Mouse (Mus musculus): Measurements from ENCODE around the gene Sult2a8. TPM values are rescaled to one million over a fixed set of nuclear protein-coding genes. Genes with fewer than 3 reads are reported as not detected.
"Not testable (repeated sequence)": the region's sequence is repeated elsewhere in the genome, so short reads cannot be mapped to it uniquely, and the experiment has no call there.

Sult2a8 gene
- total RNA-seq (2021) = not detected
- long read RNA-seq, experiment 1 = 0 reads
- long read RNA-seq, experiment 2 = 0 reads

DNA sequence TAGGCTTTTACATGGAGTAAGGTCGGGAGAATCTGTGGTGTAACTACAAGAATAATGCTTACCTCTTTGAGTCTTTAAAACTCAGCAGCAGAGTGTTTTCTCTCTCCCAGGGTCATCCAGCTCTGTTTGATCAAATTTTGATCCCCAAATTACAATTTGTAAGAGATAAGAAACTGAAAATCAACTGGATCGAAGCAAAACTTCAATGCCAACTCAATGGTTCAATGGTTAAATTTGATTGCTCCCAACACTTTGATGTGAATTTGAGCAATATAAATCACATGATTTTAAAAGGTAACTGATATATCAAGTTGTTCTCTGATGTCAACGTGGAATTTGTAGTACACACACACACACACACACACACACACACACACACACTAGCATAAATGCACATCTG, at the start of gene Sult2a8:
Sult2a8 (minus strand) TSS at position 236 of the 400 bp plus-strand sequence.
- DNase-seq (ENCODE audit: low spot score in 2 of 2) = no peak

DNA sequence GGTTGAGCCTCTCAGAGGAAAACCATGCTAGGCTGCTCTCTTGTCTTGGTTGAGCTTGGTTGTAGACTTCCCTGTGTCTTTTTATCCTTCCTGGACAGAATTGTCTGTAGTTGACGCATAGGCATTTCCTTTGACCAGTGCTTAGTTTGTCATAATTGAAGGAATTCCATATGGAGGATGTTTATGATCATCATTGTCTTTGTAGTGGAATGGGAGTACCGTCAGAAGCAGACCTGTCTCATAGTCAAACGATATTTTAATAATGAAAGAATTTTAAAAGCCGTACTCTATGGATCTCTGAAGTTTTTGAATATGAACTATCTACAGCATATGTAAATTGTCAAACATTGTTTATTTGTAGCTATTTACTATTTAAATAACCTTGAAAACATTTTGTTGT, 47.6 kb upstream of the Sult2a8 start, which contains the start of gene Sult2a7:
Sult2a7 (minus strand) TSS at position 101 of the 400 bp plus-strand sequence.
- DNase-seq (ENCODE audit: low spot score in 2 of 2) = no peak

DNA sequence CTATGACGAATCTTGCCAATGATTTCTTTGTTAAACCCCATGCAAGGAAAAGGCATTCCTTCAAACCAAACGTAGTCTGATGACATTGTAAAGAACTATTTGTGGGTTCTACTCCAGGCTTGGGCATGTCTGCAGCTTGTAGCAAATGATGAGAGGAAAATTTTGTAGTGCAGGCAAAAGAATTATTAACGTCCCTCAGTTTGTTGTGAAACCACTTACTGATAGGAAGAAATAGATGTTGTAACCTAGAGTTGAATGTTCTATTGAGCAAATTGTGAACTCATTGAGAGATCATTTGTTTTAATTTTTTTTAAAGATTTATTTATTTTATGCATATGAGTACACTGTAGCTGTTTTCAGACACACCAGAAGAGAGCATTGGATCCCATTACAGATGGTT, 46.3 kb upstream of the Sult2a8 start:
- no peak for DNase-seq (ENCODE audit: low spot score in 2 of 2)

DNA sequence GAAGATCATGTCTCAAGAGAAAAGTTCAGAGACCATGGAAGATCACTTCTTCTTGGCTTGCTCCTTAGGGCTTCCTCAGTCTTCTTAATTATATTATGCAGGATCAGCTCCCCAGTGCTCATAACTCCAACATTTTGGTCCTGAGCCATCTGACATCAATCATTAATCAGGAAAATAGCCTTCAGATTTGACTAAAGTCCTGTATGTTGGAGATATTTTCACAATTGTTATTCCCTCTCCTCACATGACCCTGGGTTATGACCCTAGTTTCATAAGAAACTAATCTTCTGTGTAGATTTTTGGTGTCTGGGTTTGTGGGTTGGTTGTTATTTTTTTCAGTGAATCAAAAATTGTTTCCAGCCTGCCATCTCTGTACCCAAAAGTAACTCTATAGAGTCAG, 7.0 kb downstream of the Sult2a8 start:
- DNase-seq (ENCODE audit: low spot score in 2 of 2) = no peak

DNA sequence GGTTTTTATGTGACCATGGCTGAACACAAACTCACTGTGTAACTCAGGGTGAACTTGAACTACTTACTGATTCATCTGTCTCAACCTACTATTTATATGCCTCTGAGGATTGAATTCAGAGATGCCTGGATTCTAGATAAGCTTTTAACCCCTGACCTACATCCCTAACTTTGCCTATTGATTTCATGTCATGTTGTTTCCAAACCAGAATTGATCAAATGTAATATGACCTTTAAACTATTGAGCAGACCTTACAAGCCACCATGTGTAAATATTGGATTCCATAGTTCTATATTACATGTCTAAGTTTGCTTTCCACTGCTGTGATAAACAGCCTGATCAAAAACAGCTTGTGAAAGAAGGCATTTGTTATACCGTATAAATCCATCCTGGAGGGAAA, 8.1 kb downstream of the Sult2a8 start:
- no peak for DNase-seq (ENCODE audit: low spot score in 2 of 2)

DNA sequence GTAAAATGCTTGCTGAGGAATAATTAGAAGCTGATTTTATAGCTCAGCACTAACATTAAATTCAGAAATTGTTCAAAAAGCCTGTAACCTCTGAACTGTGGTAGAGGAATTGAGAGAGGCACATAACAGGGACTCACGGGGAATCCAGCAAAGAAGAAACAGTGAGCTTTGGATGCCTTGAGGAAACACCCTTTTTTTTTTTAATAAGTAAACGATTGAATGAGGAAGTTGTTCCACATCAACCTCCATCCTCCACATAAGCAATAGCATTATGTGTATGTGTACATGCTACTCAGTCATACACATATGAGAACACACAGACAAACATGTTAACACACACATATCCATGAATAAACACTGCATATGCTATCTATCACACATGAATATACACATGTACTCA, 8.5 kb downstream of the Sult2a8 start:
- no peak for DNase-seq (ENCODE audit: low spot score in 2 of 2)

DNA sequence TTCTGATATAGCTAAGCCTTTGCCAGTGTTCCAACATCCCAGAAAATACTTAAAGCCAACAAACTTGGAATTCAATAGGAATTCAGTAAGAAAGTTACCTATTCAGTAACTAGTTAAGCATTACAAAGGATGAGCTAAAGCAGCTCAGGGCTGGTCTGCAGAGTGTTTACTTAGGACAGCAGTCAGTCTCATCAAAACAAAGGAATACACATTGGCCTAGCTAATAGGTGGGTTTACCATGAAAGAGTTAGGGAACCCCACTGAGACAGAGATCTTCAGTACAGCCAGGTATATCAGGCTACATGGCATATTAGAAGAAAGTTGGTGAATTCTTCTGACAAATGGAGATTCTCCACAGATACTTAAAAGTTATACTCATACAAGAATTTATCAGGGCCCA, 47.2 kb downstream of the Sult2a8 start:
- not testable (repeated sequence) for DNase-seq (ENCODE audit: low spot score in 2 of 2)

DNA sequence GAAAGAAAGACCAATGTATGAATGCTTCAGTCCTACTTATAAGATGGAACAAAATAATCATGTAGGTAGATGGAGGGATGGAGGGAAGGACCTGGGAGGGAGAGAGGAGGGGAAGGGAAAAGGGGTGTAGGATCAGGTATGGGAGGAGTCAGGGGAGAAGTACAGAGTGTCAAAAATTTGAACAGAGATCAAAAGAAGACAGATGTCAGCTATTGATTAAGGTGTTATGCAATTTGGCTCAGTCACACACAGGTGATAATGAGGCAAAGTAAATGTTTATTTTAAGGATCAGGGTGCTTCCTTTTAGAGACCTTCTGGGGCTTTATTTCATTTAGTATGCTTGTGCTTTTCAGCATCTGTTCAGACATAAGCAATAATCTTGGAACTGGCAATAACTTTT, 50.1 kb downstream of the Sult2a8 start:
- no peak for DNase-seq (ENCODE audit: low spot score in 2 of 2)

Other genes starting within 250 kb of the Sult2a8 start
- not detected for gene Sult2a6, start 191.9 kb downstream of the Sult2a8 start, total RNA-seq (2021)
- gene Obox8, start 113.2 kb downstream of the Sult2a8 start, total RNA-seq (2021) = not detected
- not detected for gene Sult2a7, start 47.5 kb upstream of the Sult2a8 start, total RNA-seq (2021)
- gene Vmn1r90, start 116.7 kb upstream of the Sult2a8 start, total RNA-seq (2021) = not detected
- gene Obox7, start 212.7 kb upstream of the Sult2a8 start, total RNA-seq (2021) = not detected

Data from adrenal gland, adult 18-20 months (tissue).